Mouse (Mus musculus) liver, embryonic 13.5 days (tissue): ENCODE measurements around the gene Fermt1. TPM values are rescaled to one million over a fixed set of nuclear protein-coding genes. Genes with fewer than 3 reads are reported as not detected.

Source experiments
- ATAC-seq: fragments of 200-750 bp; cut with Nextera tagmentation; 2 replicates; pipeline ENCODE4 v1.8.0; 2017; ENCODE audit warnings: low read depth, mild to moderate bottlenecking, moderate number of reproducible peaks, moderate library complexity
- DNase-seq: peaks from one replicate; pipeline ENCODE4 v3.0.0; 2022
- H3K27ac ChIP-seq: fragments of 300-500 bp; sonication (generic); 2 replicates; pipeline ENCODE4 v1.5.1; 2015; ENCODE audit warnings: moderate library complexity, mild to moderate bottlenecking, inconsistent platforms
- H3K27me3 ChIP-seq: fragments of 300-500 bp; sonication (generic); 2 replicates; pipeline ENCODE4 v1.6.1; 2015; ENCODE audit warnings: mild to moderate bottlenecking, inconsistent platforms
- H3K36me3 ChIP-seq: fragments of 300-500 bp; sonication (generic); 2 replicates; pipeline ENCODE4 v1.6.1; 2015; ENCODE audit warnings: mild to moderate bottlenecking, inconsistent platforms
- H3K4me1 ChIP-seq: fragments of 300-500 bp; sonication (generic); replicated peaks from 2 replicates; pipeline ENCODE4 v1.6.1; 2015; ENCODE audit warnings: inconsistent platforms
- H3K4me2 ChIP-seq: fragments of 300-500 bp; sonication (generic); 2 replicates; pipeline ENCODE4 v1.6.1; 2015; ENCODE audit warnings: inconsistent platforms, mild to moderate bottlenecking, moderate library complexity
- H3K4me3 ChIP-seq: fragments of 300-500 bp; sonication (generic); replicated peaks from 2 replicates; pipeline ENCODE4 v1.5.1; 2015; ENCODE audit warnings: mild to moderate bottlenecking, inconsistent platforms
- H3K9ac ChIP-seq: fragments of 300-500 bp; sonication (generic); 2 replicates; pipeline ENCODE4 v1.6.1; 2015; ENCODE audit warnings: mild to moderate bottlenecking, inconsistent platforms
- H3K9me3 ChIP-seq: fragments of 300-500 bp; sonication (generic); replicated peaks from 2 replicates; pipeline ENCODE4 v1.6.1; 2016; ENCODE audit warnings: inconsistent platforms
- WGBS: fragments of 180-500 bp; shearing (Covaris S2); methylation state at CpG from one replicate; pipeline ENCODE4 v1.1.7; 2015; ENCODE audit not compliant: insufficient replicate concordance; 5-methylcytosine and 5-hydroxymethylcytosine counted together
- polyA plus RNA-seq: library from polyadenylated mRNA; unstranded; fragments of >200 nt; fragmentation: Nextera tagmentation; extraction: Ambion mirVana; gene quantifications from 2 replicates; pipeline ENCODE4 v1.2.1, GENCODE M21; 2015

Gene Fermt1
- polyA plus RNA-seq, 1 experiment from 2014 or later = 0.13 TPM

DNA sequence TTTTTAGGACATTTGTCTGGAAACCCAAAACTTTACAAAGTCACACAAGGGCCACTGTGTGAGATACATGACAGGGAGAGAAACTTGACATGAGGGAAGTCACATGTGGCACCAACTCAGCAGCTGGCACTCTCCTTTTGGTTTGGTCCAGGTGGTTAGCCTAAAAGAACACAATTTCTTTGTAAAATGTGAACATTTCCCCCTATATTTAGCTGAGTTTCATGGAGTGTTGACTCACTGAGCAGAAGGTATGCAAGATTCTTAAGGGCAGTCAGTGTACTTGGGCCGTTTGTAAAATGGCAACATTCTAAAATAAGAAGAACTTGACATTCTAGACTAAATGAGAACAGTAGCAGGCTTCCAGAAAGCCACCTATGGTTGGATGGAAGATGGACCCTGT, 30.9 kb downstream of the Fermt1 start:
- WGBS = 35% methylated on average over 1 of the region's 1 CpGs

DNA sequence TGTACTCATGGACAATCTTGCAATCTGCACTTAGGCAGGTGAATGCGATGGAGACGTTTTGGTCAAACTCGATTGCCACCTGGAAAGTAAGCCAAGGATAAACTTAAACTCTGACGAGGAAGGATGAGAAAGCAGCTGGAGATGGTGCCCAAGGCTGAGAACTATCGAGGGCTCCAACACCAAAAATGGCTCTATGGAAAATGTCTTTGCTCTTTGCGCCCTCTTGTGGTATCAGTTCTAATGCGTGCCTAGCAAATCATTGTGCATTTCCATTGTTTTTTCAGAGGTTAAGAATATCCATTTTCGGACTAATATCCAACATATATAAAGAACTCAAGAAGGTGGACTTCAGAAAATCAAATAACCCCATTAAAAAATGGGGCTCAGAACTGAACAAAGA, 38.9 kb downstream of the Fermt1 start:
- H3K36me3 ChIP-seq = no peaks in the 10 kb centered on the region
- 20% methylated on average over 8 of the region's 8 CpGs for WGBS
- H3K9me3 ChIP-seq = no peaks in the 10 kb centered on the region
- H3K9ac ChIP-seq = no peak overlapping the region
- DNase-seq (no peak), ATAC-seq (no peak)
- no peaks in the 10 kb centered on the region for H3K4me1 ChIP-seq
- no peak overlapping the region for H3K27ac ChIP-seq
- H3K4me3 ChIP-seq = no peak overlapping the region
- no peak overlapping the region for H3K4me2 ChIP-seq
- H3K27me3 ChIP-seq = no peaks in the 10 kb centered on the region

More for the DNA sequence above, 30.9 kb downstream of the Fermt1 start:
- no peak overlapping the region for H3K4me2 ChIP-seq
- no peak overlapping the region for H3K9ac ChIP-seq
- no peaks in the 10 kb centered on the region for H3K4me1 ChIP-seq
- no peaks in the 10 kb centered on the region for H3K27me3 ChIP-seq
- no peak overlapping the region for H3K4me3 ChIP-seq
- no peak overlapping the region for H3K27ac ChIP-seq
- H3K36me3 ChIP-seq = no peaks in the 10 kb centered on the region
- H3K9me3 ChIP-seq = no peaks in the 10 kb centered on the region
- DNase-seq (no peak), ATAC-seq (no peak)

DNA sequence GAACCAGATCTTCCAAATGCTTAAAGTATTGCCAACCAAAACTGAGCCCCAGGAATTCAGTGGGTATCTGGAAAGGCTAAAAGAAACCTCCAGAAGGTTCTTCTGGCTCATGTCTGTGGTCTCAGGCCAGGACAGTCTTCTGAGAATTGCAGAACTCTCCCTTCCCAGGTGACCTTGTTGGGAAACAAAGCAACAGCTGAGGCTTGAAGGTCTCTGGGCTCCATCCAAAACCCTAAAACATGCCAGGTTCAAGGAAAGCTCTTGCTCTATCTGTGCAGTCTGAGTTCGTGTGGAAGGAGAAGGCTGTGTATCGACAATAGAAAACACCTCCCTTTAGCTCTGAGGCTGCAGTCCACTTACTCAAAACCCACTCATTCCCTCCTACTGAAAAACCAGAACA, 40.7 kb downstream of the Fermt1 start:
- Histone ChIP-seq H3K4me1 (no peaks in the 10 kb centered on the region), H3K36me3 (no peaks in the 10 kb centered on the region), H3K4me3 (no peak overlapping the region), H3K4me2 (no peak overlapping the region), H3K27me3 (no peaks in the 10 kb centered on the region), H3K9ac (no peak overlapping the region), H3K27ac (no peak overlapping the region), H3K9me3 (no peaks in the 10 kb centered on the region)
- 52% methylated on average over 2 of the region's 2 CpGs for WGBS
- no peak for ATAC-seq
- DNase-seq = no peak

DNA sequence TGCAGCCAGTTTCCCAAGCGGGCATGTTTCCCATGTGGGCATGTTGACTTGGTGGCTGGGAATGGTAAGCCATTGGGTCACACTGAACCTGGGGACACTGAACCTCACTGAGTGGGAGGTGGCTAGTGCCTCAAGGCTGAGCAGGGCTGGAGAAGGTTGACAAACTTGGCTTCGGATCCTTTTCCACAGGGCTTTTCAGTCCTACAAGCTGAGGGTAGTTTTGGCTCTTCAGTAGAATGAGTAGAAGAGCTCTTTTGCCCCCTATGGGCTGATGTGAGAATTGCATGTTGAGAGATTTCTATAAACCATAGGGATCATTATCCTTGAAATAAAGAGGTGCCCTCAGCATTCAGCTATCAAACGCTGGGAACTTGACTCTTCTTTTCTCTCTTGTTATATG, 42.2 kb downstream of the Fermt1 start:
- DNase-seq = peak; percentile 17

DNA sequence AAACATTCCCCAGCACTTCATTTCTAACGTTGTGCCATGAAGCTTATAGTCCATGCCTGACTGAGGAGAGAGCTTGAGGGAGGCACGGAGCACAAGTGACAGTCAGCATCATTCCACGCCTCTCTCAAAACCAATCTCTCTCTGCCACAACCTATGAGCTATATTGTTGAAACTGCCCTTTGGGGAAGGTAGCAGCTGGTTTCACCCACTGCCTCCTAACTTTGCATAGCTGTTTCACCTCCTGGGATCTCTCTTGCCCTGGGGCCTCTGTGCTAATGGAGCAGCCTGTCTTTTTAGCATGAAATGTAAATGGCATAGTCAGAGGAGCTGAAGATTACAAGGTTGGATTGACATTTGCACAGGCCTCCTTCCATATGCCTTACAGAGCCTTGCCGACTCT, 43.6 kb downstream of the Fermt1 start:
- Histone ChIP-seq H3K36me3 (no peaks in the 10 kb centered on the region), H3K4me1 (no peaks in the 10 kb centered on the region), H3K4me3 (no peak overlapping the region), H3K9me3 (no peaks in the 10 kb centered on the region), H3K4me2 (no peak overlapping the region), H3K9ac (no peak overlapping the region), H3K27ac (no peak overlapping the region), H3K27me3 (no peaks in the 10 kb centered on the region)
- ATAC-seq (no peak), DNase-seq (no peak)
- 78% methylated on average over 3 of the region's 4 CpGs for WGBS

More for the DNA sequence above, 42.2 kb downstream of the Fermt1 start:
- no peaks in the 10 kb centered on the region for H3K36me3 ChIP-seq
- H3K27me3 ChIP-seq = no peaks in the 10 kb centered on the region
- WGBS = 28% methylated on average over 3 of the region's 3 CpGs
- H3K9me3 ChIP-seq = no peaks in the 10 kb centered on the region
- H3K4me3 ChIP-seq = no peak overlapping the region
- no peak overlapping the region for H3K4me2 ChIP-seq
- ATAC-seq = no peak
- no peak overlapping the region for H3K27ac ChIP-seq
- H3K9ac ChIP-seq = no peak overlapping the region
- no peaks in the 10 kb centered on the region for H3K4me1 ChIP-seq

DNA sequence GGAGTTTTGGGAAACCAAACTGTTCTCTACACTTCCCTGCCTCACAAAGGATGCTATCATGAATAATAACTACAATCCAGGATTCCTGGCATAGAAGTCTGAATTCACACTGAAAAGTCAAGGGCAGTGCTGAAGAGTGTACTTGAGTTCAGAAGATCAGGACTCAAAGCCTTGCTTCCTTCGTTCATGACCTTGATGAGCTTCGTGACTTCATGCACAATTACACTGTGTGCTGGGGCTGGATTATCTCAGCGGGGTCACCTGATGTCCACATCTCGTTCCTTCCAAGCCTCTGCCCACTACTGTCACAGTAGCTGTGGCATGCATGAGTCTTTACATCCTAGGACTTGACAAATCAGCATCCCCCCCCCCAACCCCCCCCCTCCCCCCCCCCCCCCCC, 44.1 kb downstream of the Fermt1 start:
- Histone ChIP-seq H3K4me1 (no peaks in the 10 kb centered on the region), H3K36me3 (no peaks in the 10 kb centered on the region), H3K9ac (no peak overlapping the region), H3K4me3 (no peak overlapping the region), H3K27me3 (no peaks in the 10 kb centered on the region), H3K27ac (no peak overlapping the region), H3K9me3 (no peaks in the 10 kb centered on the region), H3K4me2 (no peak overlapping the region)
- ATAC-seq (no peak), DNase-seq (no peak)
- 58% methylated on average over 4 of the region's 4 CpGs for WGBS

DNA sequence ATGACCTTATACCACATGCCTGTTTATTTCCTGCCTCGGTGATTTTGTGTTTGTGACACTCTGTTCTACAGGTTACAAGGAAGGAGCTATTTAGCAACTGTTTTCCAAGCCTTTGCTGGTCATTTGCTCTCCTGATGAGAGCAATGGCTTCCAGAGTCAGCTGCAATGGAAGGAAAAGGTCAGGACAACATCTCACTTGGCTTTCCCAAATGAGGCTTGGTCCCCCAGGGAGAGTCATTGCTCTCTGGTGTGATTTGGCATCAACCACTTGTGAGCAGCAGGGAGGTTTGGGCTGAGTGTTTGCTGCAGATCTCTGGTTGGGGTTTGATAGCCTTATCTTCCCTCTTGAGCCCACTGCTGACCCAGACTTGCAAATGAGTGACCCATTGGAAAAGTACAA, 45.1 kb downstream of the Fermt1 start:
- Histone ChIP-seq H3K4me3 (no peak overlapping the region), H3K36me3 (no peaks in the 10 kb centered on the region), H3K9me3 (no peaks in the 10 kb centered on the region), H3K4me1 (no peaks in the 10 kb centered on the region), H3K4me2 (no peak overlapping the region), H3K27ac (no peak overlapping the region), H3K9ac (no peak overlapping the region), H3K27me3 (no peaks in the 10 kb centered on the region)
- WGBS = 53% methylated on average over 1 of the region's 1 CpGs
- DNase-seq (no peak), ATAC-seq (no peak)

DNA sequence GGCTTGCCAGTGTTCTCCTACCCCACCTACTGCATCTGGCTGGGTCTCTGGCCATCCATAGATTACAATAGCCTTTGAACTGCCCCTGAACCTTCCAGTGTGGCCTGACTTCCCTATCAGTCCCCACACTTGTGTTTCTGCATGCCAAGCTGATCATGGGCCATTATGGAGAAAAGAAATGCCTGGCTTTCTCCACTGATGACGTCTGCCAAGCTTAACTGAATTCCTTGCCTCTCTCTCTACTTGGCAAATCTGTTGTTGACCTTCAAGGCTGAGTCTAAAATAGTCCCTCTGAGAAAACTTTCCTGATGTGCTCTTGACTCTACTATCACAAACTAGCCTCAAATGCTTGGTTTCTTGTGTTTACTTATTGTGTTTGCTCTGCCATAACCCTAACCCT, 47.5 kb downstream of the Fermt1 start:
- WGBS = 29% methylated on average over 1 of the region's 1 CpGs
- H3K4me3 ChIP-seq = no peak overlapping the region
- ATAC-seq (no peak), DNase-seq (no peak)
- H3K36me3 ChIP-seq = no peaks in the 10 kb centered on the region
- no peaks in the 10 kb centered on the region for H3K27me3 ChIP-seq
- no peaks in the 10 kb centered on the region for H3K4me1 ChIP-seq
- H3K27ac ChIP-seq = no peak overlapping the region
- no peak overlapping the region for H3K4me2 ChIP-seq
- no peaks in the 10 kb centered on the region for H3K9me3 ChIP-seq
- H3K9ac ChIP-seq = no peak overlapping the region

DNA sequence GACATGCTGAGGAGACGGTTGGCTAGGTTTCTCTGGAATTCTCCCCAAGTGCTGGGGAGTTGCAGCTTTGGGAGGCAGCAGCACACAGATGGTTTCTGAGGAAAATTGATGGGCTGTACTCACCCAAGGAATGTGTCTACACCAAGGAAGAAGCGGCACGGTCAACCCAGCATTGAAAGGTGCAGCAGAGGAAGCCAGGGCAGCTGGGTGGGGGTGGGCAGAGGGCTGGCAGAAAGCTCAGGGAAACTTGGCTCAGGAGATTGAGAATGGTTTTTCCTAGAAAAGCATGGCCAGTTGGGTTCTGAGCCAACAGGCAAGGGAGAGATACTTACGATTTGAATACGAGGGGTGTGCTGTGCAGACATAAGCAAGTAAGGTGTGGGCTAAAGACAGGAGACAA, 51.9 kb downstream of the Fermt1 start:
- DNase-seq (no peak), ATAC-seq (no peak)
- 68% methylated on average over 5 of the region's 5 CpGs for WGBS
- Histone ChIP-seq H3K27me3 (no peaks in the 10 kb centered on the region), H3K9me3 (no peaks in the 10 kb centered on the region), H3K36me3 (no peaks in the 10 kb centered on the region), H3K4me3 (no peak overlapping the region), H3K4me1 (no peaks in the 10 kb centered on the region), H3K9ac (no peak overlapping the region), H3K4me2 (no peak overlapping the region), H3K27ac (no peak overlapping the region)

DNA sequence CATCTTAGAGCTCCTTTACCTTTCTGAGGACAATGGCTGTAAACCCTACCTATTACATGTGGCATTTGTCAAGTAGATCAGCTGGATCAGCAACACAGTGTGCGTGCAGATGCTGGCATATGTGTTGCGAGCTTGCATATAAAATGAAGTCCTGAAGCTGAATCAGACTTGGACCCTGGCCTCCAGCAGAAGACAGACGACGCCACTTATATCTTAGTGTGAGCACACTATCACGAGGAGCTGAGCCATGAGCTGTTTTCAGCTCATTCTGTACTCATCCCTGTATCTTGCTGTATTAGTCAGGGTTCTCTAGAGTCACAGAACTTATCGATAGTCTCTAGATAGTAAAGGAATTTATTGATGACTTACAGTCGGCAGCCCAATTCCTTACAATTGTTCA, 60.4 kb downstream of the Fermt1 start:
- H3K9me3 ChIP-seq = no peaks in the 10 kb centered on the region
- H3K4me1 ChIP-seq = 0 out of 2 replicates have a peak, but pooled peaks cover 3% of the 10 kb centered on the region
- no peaks in the 10 kb centered on the region for H3K36me3 ChIP-seq
- H3K27me3 ChIP-seq = peaks cover 17% of the 10 kb centered on the region
- no peak overlapping the region for H3K4me2 ChIP-seq
- DNase-seq (no peak), ATAC-seq (no peak)
- H3K4me3 ChIP-seq = no peak overlapping the region
- WGBS = 73% methylated on average over 7 of the region's 7 CpGs
- H3K9ac ChIP-seq = no peak overlapping the region
- no peak overlapping the region for H3K27ac ChIP-seq

DNA sequence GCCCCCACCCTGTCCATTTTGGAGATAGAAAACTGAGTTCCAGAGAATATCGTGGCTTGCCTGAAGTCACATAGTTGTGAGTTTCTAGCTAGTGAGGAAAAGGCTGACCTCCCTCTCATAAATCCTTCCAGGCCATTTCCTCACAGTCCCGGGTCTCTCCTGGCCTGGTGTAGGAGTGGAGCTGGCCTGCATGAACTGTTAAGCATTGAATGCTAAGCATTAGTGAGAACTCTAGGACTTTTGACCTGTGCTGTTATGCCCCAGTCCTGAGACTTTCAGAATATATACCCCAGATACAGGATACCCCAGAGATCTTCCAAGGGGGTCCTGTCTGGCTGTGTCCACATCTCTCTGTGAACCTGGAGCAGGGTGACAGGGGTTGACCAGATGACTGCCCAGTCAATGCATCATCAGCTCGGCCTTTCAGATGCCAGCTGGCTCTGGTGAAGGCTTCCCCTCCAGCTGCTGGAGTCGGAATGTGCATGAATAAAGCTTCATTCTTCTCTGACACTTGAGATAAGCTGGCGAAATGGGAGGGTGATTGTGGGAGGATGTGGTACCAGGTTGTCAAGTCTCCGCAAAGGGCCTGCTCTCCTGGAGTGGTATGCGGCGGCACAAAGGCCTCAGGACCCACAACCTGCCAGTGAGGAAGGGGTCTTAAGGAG, 61.3 kb downstream of the Fermt1 start:
- Histone ChIP-seq H3K9me3 (no peaks in the 10 kb centered on the region), H3K9ac (no peak overlapping the region), H3K4me2 (no peak overlapping the region), H3K27me3 (peaks cover 26% of the 10 kb centered on the region), H3K27ac (no peak overlapping the region), H3K4me1 (peaks cover 5% of the 10 kb centered on the region; the same call in 1 of the 2 replicates), H3K36me3 (no peaks in the 10 kb centered on the region), H3K4me3 (no peak overlapping the region)
- DNase-seq (no peak), ATAC-seq (no peak)
- WGBS = 54% methylated on average over 8 of the region's 8 CpGs

DNA sequence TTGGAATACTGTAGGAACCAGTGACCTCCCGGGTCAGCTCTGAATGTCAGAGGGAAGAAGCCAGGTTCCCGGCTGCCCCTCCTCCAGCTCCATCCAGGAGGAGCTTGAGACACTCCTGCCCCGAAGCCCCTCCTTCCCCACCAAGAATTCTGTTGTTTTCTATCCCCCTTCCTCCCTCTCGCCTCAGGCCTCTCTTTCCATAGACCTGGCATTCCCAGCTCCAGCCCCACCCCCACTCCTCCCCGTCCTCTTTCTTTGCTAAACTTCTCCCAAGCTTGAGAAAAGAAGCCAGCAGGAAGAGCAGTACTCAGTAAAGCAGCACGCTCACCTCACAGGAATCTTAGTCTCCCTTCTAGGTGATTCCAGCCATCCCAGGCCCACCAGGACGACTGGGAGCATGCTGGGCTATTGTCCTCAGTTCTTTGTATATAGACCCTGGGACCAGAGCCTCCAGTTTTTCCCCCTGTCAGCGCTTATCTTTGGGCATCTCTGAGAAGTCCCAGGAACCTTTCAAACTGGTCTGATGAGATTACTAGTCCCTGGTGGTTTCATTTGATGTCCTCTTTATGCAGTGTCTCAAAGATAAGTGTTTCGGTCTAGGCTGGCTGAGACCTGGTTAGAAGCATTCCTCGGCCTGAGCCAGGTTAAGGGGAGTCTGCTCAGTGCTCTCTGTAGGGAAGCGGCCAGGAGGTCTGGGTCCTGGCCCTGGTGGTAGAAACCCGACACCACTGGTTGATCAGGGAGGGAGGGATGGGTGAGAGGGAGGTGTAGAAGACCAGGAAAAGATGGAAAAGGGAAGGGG, 64.7 kb downstream of the Fermt1 start, which contains the start of gene Lrrn4:
Lrrn4 (minus strand) TSS at position 48 of the 802 bp plus-strand sequence.
- peak within 1 kb of the TSS; percentile 64 for H3K4me2 ChIP-seq
- 13% methylated on average over 12 of the region's 12 CpGs for WGBS
- H3K4me3 ChIP-seq = peak within 1 kb of the TSS; percentile 41
- H3K9me3 ChIP-seq = no peaks in the 10 kb centered on the region
- H3K27me3 ChIP-seq = peaks cover 58% of the 10 kb centered on the region
- H3K9ac ChIP-seq = no peak within 1 kb of the TSS
- no peak within 1 kb of the TSS; the same call in 1 of the 2 replicates for H3K27ac ChIP-seq
- peaks cover 10% of the 10 kb centered on the region for H3K4me1 ChIP-seq
- H3K36me3 ChIP-seq = no peaks in the 10 kb centered on the region
- DNase-seq (no peak), ATAC-seq (no peak)
